Mouse (Mus musculus) heart, adult 2 months (tissue): ENCODE data around the gene Usp16. TPM values are rescaled to one million over a fixed set of nuclear protein-coding genes. Genes with fewer than 3 reads are reported as not detected.

Experiments
- DNase-seq, 2 experiments: peaks; one replicate each; pipeline ENCODE4 v3.0.0; 2021
- H3K27ac ChIP-seq: fragments of 200-600 bp; 2 replicates; pipeline ENCODE4 v1.8.1; 2022
- H3K27me3 ChIP-seq: fragments of 200-500 bp; 2 replicates; pipeline ENCODE4 v1.6.1; 2012; ENCODE audit warnings: mild to moderate bottlenecking, low read length, inconsistent platforms, mixed read lengths; ENCODE audit not compliant: control insufficient read depth, insufficient read depth
- H3K36me3 ChIP-seq: fragments of 200-500 bp; 2 replicates; pipeline ENCODE4 v1.6.1; 2012; ENCODE audit warnings: low read length, inconsistent platforms; ENCODE audit not compliant: control insufficient read depth, insufficient read depth
- H3K4me1 ChIP-seq: fragments of 200-500 bp; 2 replicates; pipeline ENCODE4 v1.6.1; 2011; ENCODE audit warnings: low read length; ENCODE audit not compliant: control insufficient read depth, insufficient read depth
- H3K4me3 ChIP-seq: fragments of 200-600 bp; 2 replicates; pipeline ENCODE4 v1.8.1; 2022
- H3K79me2 ChIP-seq: fragments of 200-500 bp; replicated peaks from 2 replicates; pipeline ENCODE4 v1.6.1; 2012; ENCODE audit warnings: mild to moderate bottlenecking, inconsistent platforms, low read length, moderate library complexity, mixed read lengths; ENCODE audit not compliant: control insufficient read depth, insufficient read depth
- H3K9ac ChIP-seq: fragments of 200-500 bp; 2 replicates; pipeline ENCODE4 v1.6.1; 2012; ENCODE audit warnings: low read depth, mild to moderate bottlenecking, control low read depth, inconsistent platforms, low read length, mixed read lengths
- CTCF ChIP-seq: fragments of 200-600 bp; IDR thresholded peaks from 2 replicates; pipeline ENCODE4 v1.8.1; 2022; ENCODE audit warnings: antibody characterized with exemption, mild to moderate bottlenecking, moderate library complexity
- EP300 ChIP-seq: fragments of 200-500 bp; IDR thresholded peaks from 2 replicates; pipeline ENCODE4 v1.6.1; 2011; ENCODE audit warnings: low read depth, low read length, control low read depth; ENCODE audit not compliant: insufficient read depth
- POLR2A ChIP-seq: fragments of 200-500 bp; IDR thresholded peaks from 2 replicates; pipeline ENCODE4 v1.6.1; 2011; ENCODE audit warnings: mild to moderate bottlenecking, low read depth, low read length, control low read depth; ENCODE audit not compliant: insufficient read depth
- WGBS: fragments of 180-500 bp; shearing (Covaris S2); methylation state at CpG from one replicate; pipeline ENCODE4 v1.1.7; 2018; 5-methylcytosine and 5-hydroxymethylcytosine counted together
- intact Hi-C: fragments of 180-260 bp; cut with DNase I; formaldehyde crosslinking; loops from one replicate; pipeline ENCODE4 v1.15.1; 2025
- long read RNA-seq: library from polyadenylated mRNA; stranded (forward); transcript quantifications from one replicate; pipeline ENCODE4 v2.0.0, GENCODE M21; 2021
- polyA plus RNA-seq: library from polyadenylated mRNA; depleted of rRNA; stranded (reverse); fragments of >200 nt; gene quantifications from 2 replicates; pipeline ENCODE4 v1.2.3, GENCODE M21; 2012; rRNA removed
- total RNA-seq, 2 experiments: library from RNA; stranded (reverse); gene quantifications; 2 replicates each; pipeline ENCODE4 v1.2.3; 2021

The Usp16 gene
- 10 to 100 TPM; 43.2 to 47.2 TPM for total RNA-seq
- 22.9 and 33.1 TPM in 2 replicates for polyA plus RNA-seq
- long read RNA-seq, transcript Usp16-201 (18 exons, 3,205 nt): major isoform, 13 of 25 reads
- long read RNA-seq, partial matches to known transcripts: 3 of 25 reads
- long read RNA-seq, other reads (novel, unspliced or antisense): 8 of 25 reads

DNA sequence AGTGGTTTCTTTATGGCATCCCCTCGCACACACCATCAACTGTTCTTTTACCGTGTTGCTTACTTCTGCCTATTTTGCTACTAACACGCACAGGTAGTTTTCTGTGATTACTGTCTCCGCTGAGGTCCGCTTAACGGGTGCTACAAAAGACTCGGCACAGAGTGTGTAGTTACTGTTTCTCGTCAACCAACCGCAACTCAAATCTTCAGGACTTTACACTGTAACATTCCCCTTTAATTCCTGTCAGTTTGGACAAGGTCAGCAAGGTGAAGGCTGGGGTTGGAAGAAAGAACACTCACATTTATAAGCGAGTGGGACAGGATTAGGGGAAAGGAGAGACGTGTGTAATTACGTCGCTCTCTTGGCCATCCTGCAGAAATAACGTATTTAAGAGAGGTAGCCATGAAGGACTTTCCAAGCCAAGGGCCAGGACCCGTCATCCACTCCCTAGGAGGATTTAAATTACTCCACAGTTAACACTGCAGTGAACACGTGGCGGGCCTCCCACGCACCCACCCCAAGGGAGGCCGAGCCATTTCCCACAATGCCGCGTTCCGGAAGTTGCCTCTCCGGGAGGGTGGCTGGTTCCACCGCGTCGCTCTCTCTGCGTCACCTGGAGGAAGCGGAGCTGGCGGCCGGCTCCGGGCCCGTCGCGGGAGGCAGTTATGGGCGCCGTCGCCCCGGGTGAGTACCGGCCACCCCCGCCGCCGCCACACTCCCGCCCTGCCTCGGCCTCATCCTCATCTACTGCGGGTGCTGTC lies at the start of gene Usp16:
Gene Usp16, plus strand, starts transcription at position 285 of the 761 bp plus-strand sequence.
- TF ChIP-seq EP300: peak; percentile 69; the same call in 1 of the 2 replicates
- no peak for TF ChIP-seq CTCF
- peak; percentile 75 for TF ChIP-seq POLR2A
- Histone ChIP-seq H3K79me2 (peaks cover 4% of the 10 kb centered on the region), H3K4me3 (peak within 1 kb of the TSS; percentile 97), H3K4me1 (peaks cover 4% of the 10 kb centered on the region), H3K27ac (peak within 1 kb of the TSS; percentile 91), H3K27me3 (no peaks in the 10 kb centered on the region), H3K36me3 (peaks cover 6% of the 10 kb centered on the region), H3K9ac (peak within 1 kb of the TSS; percentile 95)
- peak; percentile 94 to 98 for DNase-seq
- intact Hi-C loops: loop anchor here (1.0 to 2.0 kb wide), 3 partner anchors 14 to 41 kb away; partner anchors contain the start of genes Cct8, Ltn1 and Rwdd2b
- 9% methylated on average over 42 of the region's 45 CpGs for WGBS

DNA sequence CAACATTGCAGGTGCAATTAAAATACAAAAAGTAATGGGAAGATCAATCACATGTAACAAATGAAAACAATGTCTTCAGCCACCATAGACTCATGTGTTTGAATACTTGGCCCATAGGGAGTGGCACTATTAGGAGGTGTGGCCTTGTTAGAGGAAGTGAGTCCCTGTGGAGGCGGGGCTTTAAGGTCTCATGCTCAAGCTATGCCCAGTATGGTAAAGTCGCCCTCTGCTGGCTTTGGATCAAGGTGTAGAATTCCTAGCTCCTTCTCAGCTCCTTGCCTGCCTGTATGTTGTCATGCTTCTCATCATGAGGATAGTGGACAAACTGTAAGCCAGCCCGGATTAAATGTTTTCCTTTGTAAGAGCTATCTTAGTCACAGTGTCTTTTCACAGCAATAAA lies 49.5 kb upstream of the Usp16 start:
- H3K36me3 ChIP-seq: no peaks in the 10 kb centered on the region; the same call in 1 of the 2 replicates
- 84% methylated on average over 3 of the region's 3 CpGs for WGBS
- no peak overlapping the region for H3K27ac ChIP-seq
- H3K4me3 ChIP-seq: no peak overlapping the region
- H3K27me3 ChIP-seq: no peaks in the 10 kb centered on the region
- intact Hi-C loops: no loop called here
- no peaks in the 10 kb centered on the region for H3K4me1 ChIP-seq
- no peak overlapping the region for H3K9ac ChIP-seq
- H3K79me2 ChIP-seq: no peaks in the 10 kb centered on the region
- TF ChIP-seq POLR2A: no peak
- TF ChIP-seq EP300: no peak
- no peak; the same call in 1 of the 2 replicates for TF ChIP-seq CTCF
- no peak for DNase-seq

DNA sequence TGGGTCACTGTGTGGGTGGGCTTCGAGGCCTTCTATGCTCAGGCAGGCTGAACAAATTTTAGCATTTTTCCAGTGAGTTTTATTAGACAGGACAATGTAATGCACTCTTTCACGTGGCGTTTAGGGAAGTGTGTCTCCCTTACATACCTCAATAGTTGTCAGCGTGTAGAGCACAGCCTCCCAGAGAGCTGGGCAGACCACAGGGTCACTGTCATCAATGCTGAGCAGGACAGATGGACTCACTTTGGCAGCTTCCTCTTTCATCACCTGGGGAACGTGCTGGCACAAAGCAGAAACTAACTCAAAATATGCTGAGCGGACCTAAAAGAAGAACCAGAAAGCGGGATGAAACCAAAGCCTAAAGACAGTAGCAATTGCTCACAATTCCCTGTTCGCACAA lies 33.8 kb upstream of the Usp16 start:
- H3K4me1 ChIP-seq: no peaks in the 10 kb centered on the region
- no peak overlapping the region for H3K27ac ChIP-seq
- no peak overlapping the region for H3K9ac ChIP-seq
- no peaks in the 10 kb centered on the region for H3K79me2 ChIP-seq
- TF ChIP-seq POLR2A: no peak
- TF ChIP-seq EP300: no peak
- WGBS: 94% methylated on average over 8 of the region's 8 CpGs
- H3K4me3 ChIP-seq: no peak overlapping the region
- peaks cover 2% of the 10 kb centered on the region; the same call in 1 of the 2 replicates for H3K36me3 ChIP-seq
- no peaks in the 10 kb centered on the region for H3K27me3 ChIP-seq
- intact Hi-C loops: no loop called here
- DNase-seq: no peak

DNA sequence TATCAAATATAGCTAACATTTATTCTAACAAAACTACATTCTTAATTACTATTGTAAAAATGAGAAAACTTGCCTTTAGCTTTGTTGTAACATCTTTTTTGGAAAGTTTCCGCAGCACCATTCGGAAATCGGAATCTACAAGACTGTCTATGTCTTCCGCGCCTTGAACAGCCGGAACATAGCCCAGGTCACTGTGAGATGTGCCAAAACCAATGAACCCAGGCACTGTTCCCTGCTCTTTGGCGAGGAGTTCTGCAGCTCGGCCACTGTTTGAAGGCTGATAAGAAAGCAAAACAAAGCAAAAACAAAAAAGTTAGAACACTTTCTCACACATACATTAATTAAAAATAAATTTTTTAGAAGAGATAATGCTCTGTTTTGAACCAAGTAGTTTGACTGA lies 27.0 kb upstream of the Usp16 start:
- 72% methylated on average over 8 of the region's 8 CpGs for WGBS
- H3K36me3 ChIP-seq: peaks cover 4% of the 10 kb centered on the region
- no peak overlapping the region for H3K9ac ChIP-seq
- intact Hi-C loops: no loop called here
- H3K4me1 ChIP-seq: no peaks in the 10 kb centered on the region
- no peak for DNase-seq
- no peak for TF ChIP-seq POLR2A
- TF ChIP-seq EP300: no peak
- no peak for TF ChIP-seq CTCF
- no peak overlapping the region for H3K27ac ChIP-seq
- no peaks in the 10 kb centered on the region for H3K79me2 ChIP-seq
- H3K27me3 ChIP-seq: no peaks in the 10 kb centered on the region
- H3K4me3 ChIP-seq: no peak overlapping the region

DNA sequence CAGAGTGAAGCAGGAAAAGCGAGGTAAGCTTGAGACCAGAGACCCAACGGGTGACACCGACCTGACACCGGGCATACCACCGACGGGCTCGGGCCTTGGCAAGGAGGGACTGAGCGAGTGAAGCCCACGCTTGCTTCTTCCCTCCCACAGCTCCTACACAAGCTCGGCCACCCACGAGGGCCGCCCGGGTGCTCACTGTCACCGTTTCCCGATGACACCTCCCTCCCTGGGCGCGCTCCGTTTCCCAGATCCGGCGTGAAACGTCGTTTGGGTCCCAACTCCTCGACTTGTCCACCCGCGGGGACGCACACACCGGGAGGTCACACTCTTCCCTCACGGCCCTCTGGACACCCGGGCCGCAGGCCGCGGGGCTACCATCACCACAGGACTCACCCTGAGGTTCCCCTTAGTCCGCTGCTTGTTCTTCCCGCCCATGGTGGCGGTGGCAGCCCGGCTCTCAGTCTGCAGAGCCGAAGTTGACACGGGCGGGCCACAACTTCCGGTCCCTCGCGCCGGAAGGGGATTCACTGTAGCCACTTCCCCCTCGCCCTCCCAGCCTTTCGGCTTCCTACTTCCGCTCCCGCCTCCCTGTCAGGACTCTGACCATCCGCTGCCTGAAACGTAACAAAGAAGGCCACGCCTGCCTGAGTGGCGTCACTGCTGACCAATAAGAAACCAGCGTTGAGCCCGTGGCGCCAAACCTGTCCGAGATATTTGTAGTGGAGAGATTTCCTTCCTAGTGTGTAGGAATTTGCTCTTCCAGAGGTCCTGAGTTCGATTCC lies 22.3 kb upstream of the Usp16 start, which contains the start of gene Ltn1:
Gene Ltn1, minus strand, starts transcription at position 580 of the 782 bp plus-strand sequence.
- no peaks in the 10 kb centered on the region for H3K36me3 ChIP-seq
- H3K4me1 ChIP-seq: no peaks in the 10 kb centered on the region
- peak; percentile 70 for TF ChIP-seq POLR2A
- TF ChIP-seq EP300: no peak
- no peaks in the 10 kb centered on the region for H3K27me3 ChIP-seq
- peak within 1 kb of the TSS; percentile 86 for H3K27ac ChIP-seq
- H3K4me3 ChIP-seq: peak within 1 kb of the TSS; percentile 85
- peak within 1 kb of the TSS; percentile 80 for H3K9ac ChIP-seq
- WGBS: under 1% methylated on average over 55 of the region's 56 CpGs
- peak; percentile 98 for DNase-seq
- H3K79me2 ChIP-seq: no peaks in the 10 kb centered on the region
- intact Hi-C loops: loop anchor here (2.0 to 5.0 kb wide), 3 partner anchors 23 to 80 kb away; partner anchors contain the start of genes Cct8, N6amt1 and Usp16
